Mouse (Mus musculus): ENCODE measurements around the gene Pacsin1. TPM values are rescaled to one million over a fixed set of nuclear protein-coding genes. Genes with fewer than 3 reads are reported as not detected.

Gene Pacsin1
- polyA plus RNA-seq, 1 experiment from 2014 or later, result 6.7 TPM

- no peak overlapping the region for H3K9ac ChIP-seq (replicated peaks)
- WGBS, result 95% methylated on average over 6 of the region's 6 CpGs
- H3K4me2 ChIP-seq (replicated peaks), result no peak overlapping the region
- H3K4me1 ChIP-seq, result no peaks in the 10 kb centered on the region
- H3K27ac ChIP-seq (replicated peaks), result no peak overlapping the region
- H3K27me3 ChIP-seq, result no peaks in the 10 kb centered on the region
- no peaks in the 10 kb centered on the region for H3K36me3 ChIP-seq
- no peak overlapping the region for H3K4me3 ChIP-seq
- no peak for ATAC-seq (ENCODE audit: low FRiP score, low read depth)
- H3K9me3 ChIP-seq, result no peaks in the 10 kb centered on the region
These were observed 85.7 kb downstream of the Pacsin1 start for GRCm38 (mm10) chr17:27740961-27741360.

- H3K9me3 ChIP-seq, result no peaks in the 10 kb centered on the region
- peaks cover 4% of the 10 kb centered on the region; the same call in 1 of the 2 replicates for H3K36me3 ChIP-seq
- whole genome bisulfite sequencing, result 72% methylated on average over 4 of the region's 4 CpGs
- H3K4me3 ChIP-seq, result no peak overlapping the region
- no peak overlapping the region for H3K27ac ChIP-seq (replicated peaks)
- no peaks in the 10 kb centered on the region for H3K4me1 ChIP-seq
- no peak overlapping the region for H3K9ac ChIP-seq (replicated peaks)
- no peak for ATAC-seq (ENCODE audit: low FRiP score, low read depth)
- H3K27me3 ChIP-seq, result no peaks in the 10 kb centered on the region
- H3K4me2 ChIP-seq (replicated peaks), result no peak overlapping the region
These were observed 91.1 kb downstream of the Pacsin1 start for GRCm38 (mm10) chr17:27746446-27746845.

- Histone ChIP-seq H3K9ac (replicated peaks) (no peak overlapping the region), H3K4me1 (no peaks in the 10 kb centered on the region), H3K9me3 (no peaks in the 10 kb centered on the region), H3K4me2 (replicated peaks) (no peak overlapping the region), H3K27me3 (no peaks in the 10 kb centered on the region), H3K36me3 (peaks cover 20% of the 10 kb centered on the region), H3K4me3 (no peak overlapping the region), H3K27ac (replicated peaks) (no peak overlapping the region)
- 70% methylated on average over 2 of the region's 2 CpGs for WGBS
- no peak for ATAC-seq (ENCODE audit: low FRiP score, low read depth)
These were observed 92.8 kb downstream of the Pacsin1 start for GRCm38 (mm10) chr17:27748123-27748522.

GRCm38 (mm10) chr17:27750451-27750942 lies 95.2 kb downstream of the Pacsin1 start:
- Histone ChIP-seq H3K27ac (replicated peaks) (no peak overlapping the region), H3K9me3 (no peaks in the 10 kb centered on the region), H3K4me2 (replicated peaks) (no peak overlapping the region), H3K9ac (replicated peaks) (no peak overlapping the region), H3K4me1 (no peaks in the 10 kb centered on the region), H3K4me3 (no peak overlapping the region), H3K27me3 (no peaks in the 10 kb centered on the region), H3K36me3 (peaks cover 27% of the 10 kb centered on the region)
- ATAC-seq (ENCODE audit: low FRiP score, low read depth), result no peak
- WGBS, result 92% methylated on average over 6 of the region's 6 CpGs

GRCm38 (mm10) chr17:27751314-27752202 lies 96.2 kb downstream of the Pacsin1 start:
- peaks cover 27% of the 10 kb centered on the region for H3K36me3 ChIP-seq
- no peaks in the 10 kb centered on the region for H3K9me3 ChIP-seq
- H3K4me2 ChIP-seq (replicated peaks), result no peak overlapping the region
- H3K9ac ChIP-seq (replicated peaks), result no peak overlapping the region
- H3K27ac ChIP-seq (replicated peaks), result no peak overlapping the region
- H3K4me1 ChIP-seq, result no peaks in the 10 kb centered on the region
- no peak for ATAC-seq (ENCODE audit: low FRiP score, low read depth)
- no peaks in the 10 kb centered on the region for H3K27me3 ChIP-seq
- no peak overlapping the region for H3K4me3 ChIP-seq
- WGBS, result 91% methylated on average over 8 of the region's 8 CpGs

- H3K4me2 ChIP-seq (replicated peaks), result no peak overlapping the region
- H3K27ac ChIP-seq (replicated peaks), result no peak overlapping the region
- 80% methylated on average over 6 of the region's 6 CpGs for WGBS
- H3K9ac ChIP-seq (replicated peaks), result no peak overlapping the region
- peaks cover 16% of the 10 kb centered on the region for H3K4me1 ChIP-seq
- H3K27me3 ChIP-seq, result no peaks in the 10 kb centered on the region
- H3K4me3 ChIP-seq, result no peak overlapping the region
- peaks cover 9% of the 10 kb centered on the region for H3K36me3 ChIP-seq
- 0 out of 2 replicates have a peak, but pooled peaks cover 7% of the 10 kb centered on the region for H3K9me3 ChIP-seq
- ATAC-seq (ENCODE audit: low FRiP score, low read depth), result no peak
These were observed 104.9 kb downstream of the Pacsin1 start for GRCm38 (mm10) chr17:27760169-27760568.

Other genes starting within 250 kb of the Pacsin1 start
- 4.2 and 5.7 TPM in 2 replicates for gene Grm4, start 134.1 kb upstream of the Pacsin1 start, polyA plus RNA-seq (2016; fragmentation: Nextera tagmentation; extraction: Ambion mirVana)
- 213 and 215 TPM in 2 replicates for gene Hmga1, start 99.0 kb upstream of the Pacsin1 start, polyA plus RNA-seq (2016; fragmentation: Nextera tagmentation; extraction: Ambion mirVana)
- 18.9 and 20.7 TPM in 2 replicates for gene AI413582, start 89.8 kb upstream of the Pacsin1 start, polyA plus RNA-seq (2016; fragmentation: Nextera tagmentation; extraction: Ambion mirVana)
- 189 and 196 TPM in 2 replicates for gene Nudt3, start 32.0 kb upstream of the Pacsin1 start, polyA plus RNA-seq (2016; fragmentation: Nextera tagmentation; extraction: Ambion mirVana)
- not detected in 2 replicates for gene RPS10-NUDT3, start 20.3 kb upstream of the Pacsin1 start, polyA plus RNA-seq (2016; fragmentation: Nextera tagmentation; extraction: Ambion mirVana)
- gene Rps10, start 18.8 kb upstream of the Pacsin1 start, polyA plus RNA-seq (2016; fragmentation: Nextera tagmentation; extraction: Ambion mirVana), result 694 and 702 TPM in 2 replicates
- 0.39 and 0.40 TPM in 2 replicates for gene Spdef, start 73.4 kb downstream of the Pacsin1 start, polyA plus RNA-seq (2016; fragmentation: Nextera tagmentation; extraction: Ambion mirVana)
- 12.4 and 12.9 TPM in 2 replicates for gene D17Wsu92e, start 165.1 kb downstream of the Pacsin1 start, polyA plus RNA-seq (2016; fragmentation: Nextera tagmentation; extraction: Ambion mirVana)
- 350 and 358 TPM in 2 replicates for gene Snrpc, start 182.6 kb downstream of the Pacsin1 start, polyA plus RNA-seq (2016; fragmentation: Nextera tagmentation; extraction: Ambion mirVana)
- 8.3 and 9.2 TPM in 2 replicates for gene Uhrf1bp1, start 200.9 kb downstream of the Pacsin1 start, polyA plus RNA-seq (2016; fragmentation: Nextera tagmentation; extraction: Ambion mirVana)

Measured in midbrain, embryonic 12.5 days (tissue).